Mouse (Mus musculus): Measurements from ENCODE around the gene Fam199x. TPM values are rescaled to one million over a fixed set of nuclear protein-coding genes. Genes with fewer than 3 reads are reported as not detected.

Gene Fam199x
- total and polyA plus RNA-seq, 3 experiments, result 4.3 to 10.5 (median 6.2) TPM

- H3K79me2 ChIP-seq (replicated peaks; ENCODE audit: control insufficient read depth, extremely low read depth, insufficient read depth, poor library complexity, severe bottlenecking), result no peaks in the 10 kb centered on the region
- no peak overlapping the region for H3K27ac ChIP-seq (ENCODE audit: insufficient read depth, low read depth)
- H3K4me1 ChIP-seq (ENCODE audit: control insufficient read depth in 1 of 2, insufficient read depth in 2 of 2), result no peaks in the 10 kb centered on the region
- in situ Hi-C loops (cut with MboI; ENCODE audit: low pct_ligation_motif_present, low pct_unique_long_range_greater_than_20kb, low sequenced_read_pairs), result loop anchor here (5.0 to 25.0 kb wide), 2 partner anchors 40 to 280 kb away; partner anchors contain the start of genes Morf4l2, Tmsb15b1, Tmsb15b2 and Tmsb15l
- H3K36me3 ChIP-seq (replicated peaks in 1 of 2; ENCODE audit: control insufficient read depth in 1 of 2, insufficient read depth in 1 of 2, low read length in 1 of 2), result peaks cover 3 to 15% of the 10 kb centered on the region in 2 experiments
- no peak overlapping the region for H3K4me3 ChIP-seq (replicated peaks in 1 of 3; ENCODE audit: low read depth in 2 of 3, low read length in 2 of 3, poor library complexity in 1 of 3)
- no peaks in the 10 kb centered on the region for H3K9me3 ChIP-seq (replicated peaks; ENCODE audit: low read length)
- TF ChIP-seq ZNF384 (IDR thresholded peaks at IDR 0.05; ENCODE audit: low read depth, low read length), result no peak
- no peak overlapping the region for H3K4me2 ChIP-seq (ENCODE audit: insufficient read depth, low read depth, poor library complexity, severe bottlenecking)
- H3K9ac ChIP-seq (ENCODE audit: insufficient read depth, low read depth), result no peak overlapping the region
- dilution Hi-C loops (cut with MboI; ENCODE audit: extremely low pct_ligation_motif_present, extremely low pct_unique_long_range_greater_than_20kb, low sequenced_read_pairs), result no loop called here
- no peaks in the 10 kb centered on the region for H3K27me3 ChIP-seq (replicated peaks)
- no peak for DNase-seq (ENCODE audit: extremely low read depth)
These were observed 31.7 kb upstream of the Fam199x start for GRCm38 (mm10) chrX:137017668-137018067.

DNA sequence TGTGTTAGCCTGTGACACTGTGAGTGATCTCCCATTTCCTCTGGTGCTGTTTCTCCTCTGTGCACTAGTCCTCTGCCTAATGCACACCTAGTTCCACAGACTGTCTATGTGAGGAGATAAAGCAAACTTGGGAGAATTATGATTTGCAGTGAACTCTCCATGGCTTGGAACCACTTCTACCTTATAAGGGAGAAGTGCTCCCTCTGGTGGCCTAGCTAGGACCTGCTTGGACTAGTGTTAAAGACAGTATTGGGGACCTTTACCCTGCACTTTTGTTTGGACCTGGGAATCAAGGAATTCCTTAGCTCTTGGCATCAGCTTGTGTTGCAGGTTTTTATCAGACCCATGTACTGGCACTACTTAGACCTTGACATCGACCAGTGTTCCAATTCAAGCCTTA is 30.1 kb upstream of the Fam199x start:
- H3K79me2 ChIP-seq (replicated peaks; ENCODE audit: control insufficient read depth, extremely low read depth, insufficient read depth, poor library complexity, severe bottlenecking), result no peaks in the 10 kb centered on the region

DNA sequence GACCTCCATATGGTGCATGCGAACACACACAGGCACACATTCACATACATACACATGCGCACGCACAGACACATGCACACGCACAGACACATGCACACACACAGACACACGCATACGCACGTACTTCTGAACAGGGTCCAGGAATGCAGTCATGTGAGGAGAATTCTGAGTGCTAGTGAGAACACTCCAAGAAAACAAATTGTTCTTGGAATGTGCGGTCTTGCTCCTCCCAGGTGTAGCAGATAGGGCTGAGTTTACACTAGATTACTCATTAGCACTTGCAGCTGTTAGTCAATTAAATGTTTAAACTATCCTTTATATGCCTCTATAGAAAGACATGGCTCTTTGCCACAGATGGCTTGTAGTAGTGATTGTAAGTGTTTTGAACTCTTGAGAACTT is 18.5 kb upstream of the Fam199x start:
- DNase-seq (ENCODE audit: extremely low read depth), result no peak
- Histone ChIP-seq H3K9me3 (replicated peaks; ENCODE audit: low read length) (no peaks in the 10 kb centered on the region), H3K36me3 (replicated peaks in 1 of 2; ENCODE audit: control insufficient read depth in 1 of 2, insufficient read depth in 1 of 2, low read length in 1 of 2) (peaks cover 6 to 36% of the 10 kb centered on the region in 2 experiments), H3K4me3 (replicated peaks in 1 of 3; ENCODE audit: low read depth in 2 of 3, low read length in 2 of 3, poor library complexity in 1 of 3) (no peak overlapping the region), H3K27ac (ENCODE audit: insufficient read depth, low read depth) (no peak overlapping the region), H3K27me3 (replicated peaks) (no peaks in the 10 kb centered on the region), H3K9ac (ENCODE audit: insufficient read depth, low read depth) (no peak overlapping the region), H3K4me2 (ENCODE audit: insufficient read depth, low read depth, poor library complexity, severe bottlenecking) (no peak overlapping the region), H3K4me1 (ENCODE audit: control insufficient read depth in 1 of 2, insufficient read depth in 2 of 2) (no peaks in the 10 kb centered on the region), H3K79me2 (replicated peaks; ENCODE audit: control insufficient read depth, extremely low read depth, insufficient read depth, poor library complexity, severe bottlenecking) (0 out of 2 replicates have a peak, but pooled peaks cover under 1% of the 10 kb centered on the region)
- dilution Hi-C loops (cut with MboI; ENCODE audit: extremely low pct_ligation_motif_present, extremely low pct_unique_long_range_greater_than_20kb, low sequenced_read_pairs), result no loop called here
- in situ Hi-C loops (cut with MboI; ENCODE audit: low pct_ligation_motif_present, low pct_unique_long_range_greater_than_20kb, low sequenced_read_pairs), result no loop called here
- TF ChIP-seq ZNF384 (IDR thresholded peaks at IDR 0.05; ENCODE audit: low read depth, low read length) (no peak), BHLHE40 (IDR thresholded peaks at IDR 0.05; ENCODE audit: low read depth, low read length) (no peak), ZMIZ1 (IDR thresholded peaks at IDR 0.05; ENCODE audit: low read depth, low read length) (no peak), USF2 (conservative IDR thresholded peaks at IDR 0.05; ENCODE audit: low read depth, low read length) (no peak), POLR2AphosphoS2 (IDR thresholded peaks at IDR 0.05; ENCODE audit: low read depth, low read length) (no peak)

More for the DNA sequence above, 30.1 kb upstream of the Fam199x start:
- TF ChIP-seq POLR2A (IDR thresholded peaks at IDR 0.05; ENCODE audit: low read depth, low read length) (no peak), RAD21 (IDR thresholded peaks at IDR 0.05; ENCODE audit: low read depth, low read length) (peak; percentile 54), SMC3 (IDR thresholded peaks at IDR 0.05; ENCODE audit: low read depth, low read length) (peak; percentile 63), NELFE (IDR thresholded peaks at IDR 0.05; ENCODE audit: low read depth, low read length) (no peak), CTCF (conservative IDR thresholded peaks at IDR 0.05 in 1 of 2, IDR thresholded peaks at IDR 0.05 in 1 of 2; ENCODE audit: low read depth in 2 of 2, low read length in 2 of 2) (peak; percentile 67 to 77; a peak in 3 of 4 replicates), GABPA (IDR thresholded peaks at IDR 0.05; ENCODE audit: insufficient replicate concordance, low read depth, low read length) (no peak)
- dilution Hi-C loops (cut with MboI; ENCODE audit: extremely low pct_ligation_motif_present, extremely low pct_unique_long_range_greater_than_20kb, low sequenced_read_pairs), result no loop called here
- H3K27ac ChIP-seq (ENCODE audit: insufficient read depth, low read depth), result no peak overlapping the region
- no peak overlapping the region for H3K9ac ChIP-seq (ENCODE audit: insufficient read depth, low read depth)
- peak; percentile 57 for DNase-seq (ENCODE audit: extremely low read depth)
- H3K4me2 ChIP-seq (ENCODE audit: insufficient read depth, low read depth, poor library complexity, severe bottlenecking), result no peak overlapping the region
- peaks cover 3 to 13% of the 10 kb centered on the region in 2 experiments for H3K36me3 ChIP-seq (replicated peaks in 1 of 2; ENCODE audit: control insufficient read depth in 1 of 2, insufficient read depth in 1 of 2, low read length in 1 of 2)
- no peaks in the 10 kb centered on the region for H3K9me3 ChIP-seq (replicated peaks; ENCODE audit: low read length)
- H3K4me3 ChIP-seq (replicated peaks in 1 of 3; ENCODE audit: low read depth in 2 of 3, low read length in 2 of 3, poor library complexity in 1 of 3), result no peak overlapping the region
- H3K27me3 ChIP-seq (replicated peaks), result no peaks in the 10 kb centered on the region
- H3K4me1 ChIP-seq (ENCODE audit: control insufficient read depth in 1 of 2, insufficient read depth in 2 of 2), result no peaks in the 10 kb centered on the region
- in situ Hi-C loops (cut with MboI; ENCODE audit: low pct_ligation_motif_present, low pct_unique_long_range_greater_than_20kb, low sequenced_read_pairs), result loop anchor here (5.0 to 25.0 kb wide), 2 partner anchors 42 to 282 kb away; partner anchors contain the start of genes Morf4l2, Tmsb15b1, Tmsb15b2 and Tmsb15l

All from CH12.LX (cell line).